Mouse (Mus musculus): ENCODE measurements around the gene Usp18.

GRCm38 (mm10) chr6:121251256-121251655 lies 5.5 kb downstream of the Usp18 start:
- TF ChIP-seq GATA1 (IDR thresholded peaks at IDR 0.05; ENCODE audit: borderline replicate concordance, low read length), result no peak
- no peak for TF ChIP-seq FLI1 (IDR thresholded peaks at IDR 0.05; ENCODE audit: low read length)

All from megakaryocyte, embryonic 14.5 days (primary cell).